Mouse (Mus musculus) heart, embryonic 10.5 days (tissue): ENCODE data around the gene Sprr1a. TPM values are rescaled to one million over a fixed set of nuclear protein-coding genes. Genes with fewer than 3 reads are reported as not detected.

Source experiments
- DNase-seq: peaks from one replicate; pipeline ENCODE4 v3.0.0-alpha.2; 2017; ENCODE audit warnings: low spot score
- H3K27ac ChIP-seq: fragments of 300-500 bp; sonication (generic); 2 replicates; pipeline ENCODE4 v1.5.1; 2016; ENCODE audit warnings: mild to moderate bottlenecking
- H3K27me3 ChIP-seq: fragments of 300-500 bp; sonication (generic); 2 replicates; pipeline ENCODE4 v1.6.1; 2016; ENCODE audit warnings: mild to moderate bottlenecking; ENCODE audit not compliant: poor library complexity, insufficient read depth, severe bottlenecking
- H3K36me3 ChIP-seq: fragments of 300-500 bp; sonication (generic); 2 replicates; pipeline ENCODE4 v1.6.1; 2016; ENCODE audit warnings: mild to moderate bottlenecking, moderate library complexity
- H3K4me1 ChIP-seq: fragments of 300-500 bp; sonication (generic); 2 replicates; pipeline ENCODE4 v1.6.1; 2016; ENCODE audit warnings: mild to moderate bottlenecking
- H3K4me3 ChIP-seq: fragments of 300-500 bp; sonication (generic); 2 replicates; pipeline ENCODE4 v1.5.1; 2016; ENCODE audit warnings: mild to moderate bottlenecking, moderate library complexity
- H3K9me3 ChIP-seq: fragments of 300-500 bp; sonication (generic); 2 replicates; pipeline ENCODE4 v1.6.1; 2016; ENCODE audit warnings: mild to moderate bottlenecking, moderate library complexity
- WGBS: fragments of 180-500 bp; shearing (Covaris S2); methylation state at CpG from one replicate; pipeline ENCODE4 v1.1.7; 2016; 5-methylcytosine and 5-hydroxymethylcytosine counted together
- polyA plus RNA-seq: library from polyadenylated mRNA; unstranded; fragments of >200 nt; fragmentation: Nextera tagmentation; extraction: Ambion mirVana; gene quantifications from 2 replicates; pipeline ENCODE4 v1.2.1, GENCODE M21; 2016

The Sprr1a gene
- polyA plus RNA-seq, 1 experiment from 2014 or later, result not detected

DNA sequence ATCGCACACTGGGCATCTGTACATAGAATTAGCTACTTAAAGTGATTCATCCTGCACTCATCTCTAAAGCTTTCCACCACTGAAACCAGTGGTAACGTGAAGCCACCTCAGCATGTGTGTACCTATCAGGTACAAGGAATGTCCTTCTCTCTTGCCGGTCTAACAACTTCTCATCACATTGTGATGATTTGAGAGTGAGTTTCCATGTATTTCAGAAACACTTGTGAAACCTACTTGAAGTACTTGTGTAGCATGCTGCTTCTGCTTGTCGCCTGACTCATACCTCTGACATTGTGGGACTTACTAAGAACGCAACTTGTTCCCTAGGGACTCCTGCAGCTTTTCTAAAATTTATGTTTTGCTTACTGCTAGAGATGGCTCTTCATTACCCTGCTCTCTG lies 30.5 kb downstream of the Sprr1a start:
- WGBS, result 75% methylated on average over 5 of the region's 5 CpGs
- no peaks in the 10 kb centered on the region for H3K9me3 ChIP-seq
- H3K27ac ChIP-seq, result no peak overlapping the region
- no peak for DNase-seq
- H3K36me3 ChIP-seq, result no peaks in the 10 kb centered on the region
- H3K4me1 ChIP-seq, result no peaks in the 10 kb centered on the region
- H3K4me3 ChIP-seq, result no peak overlapping the region
- H3K27me3 ChIP-seq, result no peaks in the 10 kb centered on the region; the same call in 1 of the 2 replicates

DNA sequence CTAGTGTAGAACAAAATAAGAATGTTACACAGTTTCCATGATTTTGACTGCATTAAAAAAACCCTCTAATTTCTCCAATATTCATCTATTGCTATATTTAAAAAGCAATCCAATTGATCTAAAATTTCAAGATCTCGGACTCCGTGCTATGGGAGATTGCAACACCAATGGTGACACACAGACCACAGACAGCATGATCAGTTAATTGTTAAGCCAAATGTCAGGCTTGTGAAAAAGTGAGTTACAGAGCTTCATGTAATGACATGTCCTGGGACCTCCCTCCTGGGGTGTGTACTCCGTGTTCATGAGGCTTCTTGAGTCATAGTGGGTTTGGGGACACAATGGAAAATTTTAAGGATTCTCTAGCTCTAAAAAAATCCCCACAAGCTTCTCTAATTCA lies 45.5 kb downstream of the Sprr1a start:
- 83% methylated on average over 3 of the region's 3 CpGs for WGBS
- DNase-seq, result no peak
- Histone ChIP-seq H3K27ac (no peak overlapping the region), H3K9me3 (no peaks in the 10 kb centered on the region), H3K4me3 (no peak overlapping the region), H3K36me3 (no peaks in the 10 kb centered on the region), H3K4me1 (no peaks in the 10 kb centered on the region), H3K27me3 (no peaks in the 10 kb centered on the region)

DNA sequence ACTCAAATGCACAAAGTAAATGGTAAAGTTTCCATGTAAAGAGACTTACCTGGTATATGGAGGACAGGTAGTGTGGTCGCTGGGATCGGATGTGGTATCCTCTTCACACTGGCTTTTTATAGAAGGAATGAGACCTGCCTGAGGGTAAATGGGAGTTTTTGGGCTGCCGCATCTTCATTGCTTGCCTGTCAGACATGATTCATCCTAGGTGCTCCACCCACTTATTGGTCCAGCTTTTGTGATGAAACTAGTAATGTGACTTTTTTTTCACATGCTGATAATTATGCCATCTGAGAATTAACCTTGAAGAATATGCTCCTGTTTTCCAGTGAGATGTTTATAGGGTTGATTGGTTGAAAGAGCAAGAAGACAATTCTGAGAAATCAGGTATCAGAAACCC lies 47.0 kb downstream of the Sprr1a start, which contains the start of gene Sprr1b:
TSS of gene Sprr1b (minus strand) at position 101 of the 400 bp plus-strand sequence.
- 89% methylated on average over 3 of the region's 3 CpGs for WGBS

More for the DNA sequence above, 47.0 kb downstream of the Sprr1a start, which contains the start of gene Sprr1b:
- DNase-seq, result no peak
- Histone ChIP-seq H3K27ac (no peak within 1 kb of the TSS), H3K27me3 (no peaks in the 10 kb centered on the region), H3K4me1 (no peaks in the 10 kb centered on the region), H3K9me3 (no peaks in the 10 kb centered on the region), H3K4me3 (no peak within 1 kb of the TSS), H3K36me3 (no peaks in the 10 kb centered on the region)

Other genes with a start within 250 kb of the Sprr1a start
- gene Sprr2a3, start 200.5 kb downstream of the Sprr1a start, polyA plus RNA-seq, result not detected in 2 replicates
- 0.18 TPM in 1 of 2 replicates, not detected in the other for gene Sprr2b, start 169.3 kb downstream of the Sprr1a start, polyA plus RNA-seq
- gene Sprr2d, start 146.8 kb downstream of the Sprr1a start, polyA plus RNA-seq, result not detected in 2 replicates
- not detected in 2 replicates for gene Sprr2e, start 133.8 kb downstream of the Sprr1a start, polyA plus RNA-seq
- 0.24 TPM in 1 of 2 replicates, not detected in the other for gene Sprr2f, start 120.7 kb downstream of the Sprr1a start, polyA plus RNA-seq
- gene Sprr2h, start 100.2 kb downstream of the Sprr1a start, polyA plus RNA-seq, result not detected in 2 replicates
- gene Sprr2i, start 77.9 kb downstream of the Sprr1a start, polyA plus RNA-seq, result not detected in 2 replicates
- gene Sprr2j-ps, start 67.8 kb downstream of the Sprr1a start, polyA plus RNA-seq, result not detected in 2 replicates
- 5.8 and 6.8 TPM in 2 replicates for gene Gm9774, start 56.5 kb downstream of the Sprr1a start, polyA plus RNA-seq
- gene Sprr2k, start 53.3 kb downstream of the Sprr1a start, polyA plus RNA-seq, result not detected in 2 replicates
- gene Sprr1b, start 47.1 kb downstream of the Sprr1a start, polyA plus RNA-seq, result not detected in 2 replicates
- gene Sprr3, start 27.2 kb downstream of the Sprr1a start, polyA plus RNA-seq, result not detected in 2 replicates
- gene Sprr4, start 14.6 kb upstream of the Sprr1a start, polyA plus RNA-seq, result not detected in 2 replicates
- gene 2310046K23Rik, start 48.6 kb upstream of the Sprr1a start, polyA plus RNA-seq, result not detected in 2 replicates
- not detected in 2 replicates for gene Ivl, start 87.8 kb upstream of the Sprr1a start, polyA plus RNA-seq
- not detected in 2 replicates for gene Smcp, start 103.1 kb upstream of the Sprr1a start, polyA plus RNA-seq
- gene 2210017I01Rik, start 121.6 kb upstream of the Sprr1a start, polyA plus RNA-seq, result not detected in 2 replicates
- not detected in 2 replicates for gene Lce6a, start 135.8 kb upstream of the Sprr1a start, polyA plus RNA-seq
- not detected in 2 replicates for gene Lce1a1, start 162.4 kb upstream of the Sprr1a start, polyA plus RNA-seq
- gene Lce1b, start 171.0 kb upstream of the Sprr1a start, polyA plus RNA-seq, result not detected in 2 replicates
- not detected in 2 replicates for gene Lce1a2, start 184.4 kb upstream of the Sprr1a start, polyA plus RNA-seq
- not detected in 2 replicates for gene Lce1c, start 193.4 kb upstream of the Sprr1a start, polyA plus RNA-seq
- not detected in 2 replicates for gene Lce1d, start 201.3 kb upstream of the Sprr1a start, polyA plus RNA-seq
- not detected in 2 replicates for gene Lce1e, start 223.2 kb upstream of the Sprr1a start, polyA plus RNA-seq
- gene Lce1f, start 234.5 kb upstream of the Sprr1a start, polyA plus RNA-seq, result not detected in 2 replicates